Mouse (Mus musculus): ENCODE results near the gene Polr3c.
A peak's percentile ranks its signal among the peaks of the same experiment; 100 is the strongest.
"Not testable (repeated sequence)": the region's sequence is repeated elsewhere in the genome, so short reads cannot be mapped to it uniquely, and the experiment has no call there.

Polr3c gene

DNA sequence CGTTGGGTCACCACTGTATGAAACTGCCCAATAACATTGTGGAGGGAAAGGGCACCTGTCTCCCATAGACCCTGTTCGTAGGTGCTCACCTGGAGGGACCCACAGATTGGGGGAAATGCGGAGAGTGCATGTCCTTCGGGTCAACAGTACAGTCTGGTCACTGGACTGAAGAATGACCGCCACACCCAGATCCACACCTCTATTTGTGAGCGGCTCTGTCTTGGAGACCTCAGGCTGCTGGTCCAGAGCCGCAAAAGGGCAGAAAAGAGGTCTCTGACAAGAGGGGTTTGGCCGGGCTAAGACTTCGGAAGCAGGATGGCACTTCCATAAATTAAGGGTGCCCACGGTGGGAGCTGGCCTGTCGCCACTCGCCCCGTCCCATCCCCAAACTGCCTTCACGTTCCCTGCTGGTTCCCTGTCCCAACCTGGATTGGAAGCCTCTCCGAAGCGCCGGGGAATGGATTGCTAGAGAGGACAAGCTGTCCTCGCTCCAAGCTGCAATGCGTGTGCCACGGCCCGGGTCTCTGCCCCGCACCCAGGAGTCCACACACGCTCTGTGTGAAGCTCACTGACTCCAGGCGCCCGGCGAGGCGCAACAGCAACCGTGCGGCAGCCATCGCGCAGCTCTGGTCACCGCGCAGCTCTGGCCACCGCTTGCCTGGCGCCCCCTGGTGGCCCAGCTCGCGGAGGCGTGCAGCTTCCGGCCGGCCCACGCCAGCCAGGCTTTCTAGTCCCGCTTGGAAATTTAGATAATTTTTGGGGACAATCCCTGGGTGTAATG is 19.3 kb downstream of the Polr3c start, which contains the start of gene Nudt17:
Gene Nudt17 (minus strand): TSS at position 660 of the 781 bp plus-strand sequence.
- peak; percentile 44 for DNase-seq (ENCODE audit: low spot score)

DNA sequence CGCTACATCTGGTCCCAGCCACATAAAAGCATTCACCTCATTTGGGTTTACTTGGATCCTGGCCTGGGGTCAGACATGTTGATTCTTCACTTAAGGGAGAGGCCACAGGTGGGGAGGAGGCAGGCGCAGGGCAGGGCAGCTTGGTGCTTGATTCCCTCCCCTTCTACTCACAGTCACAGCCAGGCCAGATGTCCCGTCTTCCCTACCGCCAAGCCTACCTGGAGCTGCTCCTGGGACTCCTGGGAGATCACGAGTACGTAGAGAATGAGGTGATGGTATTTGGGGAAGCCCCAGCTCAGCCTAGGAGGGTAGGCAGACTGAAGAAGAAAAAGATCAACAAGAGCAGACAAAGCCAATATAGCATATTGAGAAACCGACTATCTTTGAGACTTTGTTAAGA is 20.4 kb downstream of the Polr3c start:
- DNase-seq (ENCODE audit: low spot score) = no peak

DNA sequence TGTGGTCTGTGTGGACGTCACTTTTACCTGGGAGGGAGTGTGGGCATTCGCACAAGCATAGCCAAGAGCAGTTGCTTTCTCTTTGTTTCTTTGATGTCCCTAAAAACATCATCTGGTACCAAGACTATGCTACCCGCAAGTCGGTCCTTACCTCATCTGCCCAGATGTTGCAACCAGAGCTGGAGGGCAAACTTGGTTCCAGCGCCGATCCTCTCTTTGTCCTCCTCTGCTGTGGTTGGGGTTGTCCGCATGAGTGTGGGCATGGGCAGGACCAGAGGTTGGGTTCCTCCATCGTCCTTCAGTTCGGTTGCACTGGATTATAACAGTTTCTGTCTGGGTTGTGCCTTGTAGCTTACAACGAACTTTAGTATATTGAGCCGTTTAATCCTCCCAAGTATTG is 21.2 kb downstream of the Polr3c start:
- DNase-seq (ENCODE audit: low spot score) = no peak

DNA sequence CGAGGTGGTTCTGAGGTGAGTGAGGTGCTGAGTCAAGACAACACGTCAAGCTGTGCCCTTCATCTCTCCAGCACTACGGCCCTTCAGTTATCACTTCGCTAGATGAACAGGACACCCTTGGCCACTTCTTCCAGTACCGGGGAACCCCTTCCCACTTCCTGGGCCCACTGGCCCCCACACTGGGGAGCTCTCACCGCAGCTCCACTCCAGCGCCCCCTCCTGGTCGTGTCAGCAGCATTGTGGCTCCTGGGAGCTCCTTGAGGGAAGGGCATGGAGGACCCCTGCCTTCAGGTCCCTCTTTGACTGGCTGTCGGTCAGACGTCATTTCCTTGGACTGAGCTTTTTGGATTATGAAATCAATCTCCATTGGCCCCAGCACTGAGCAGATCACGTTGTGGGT is 22.6 kb downstream of the Polr3c start:
- DNase-seq (ENCODE audit: low spot score) = no peak

DNA sequence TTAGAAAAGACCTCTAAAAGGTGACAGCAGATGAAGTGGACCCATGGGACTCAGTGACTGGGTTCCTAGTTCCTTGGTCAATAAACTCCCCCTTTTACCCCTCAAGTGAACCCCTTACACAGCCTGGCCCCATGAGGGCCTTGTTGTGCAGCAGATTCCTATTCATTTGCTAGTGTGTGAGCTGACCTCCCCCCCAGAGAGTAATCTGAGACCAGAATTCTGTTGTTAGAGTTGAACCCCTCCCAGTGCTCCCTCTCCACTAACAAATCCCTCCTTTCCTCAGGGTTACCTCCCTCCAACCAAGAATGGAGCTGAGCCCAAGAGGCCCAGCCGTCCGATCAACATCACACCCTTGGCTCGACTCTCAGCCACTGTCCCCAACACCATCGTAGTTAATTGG is 26.4 kb downstream of the Polr3c start:
- DNase-seq (ENCODE audit: low spot score) = no peak

DNA sequence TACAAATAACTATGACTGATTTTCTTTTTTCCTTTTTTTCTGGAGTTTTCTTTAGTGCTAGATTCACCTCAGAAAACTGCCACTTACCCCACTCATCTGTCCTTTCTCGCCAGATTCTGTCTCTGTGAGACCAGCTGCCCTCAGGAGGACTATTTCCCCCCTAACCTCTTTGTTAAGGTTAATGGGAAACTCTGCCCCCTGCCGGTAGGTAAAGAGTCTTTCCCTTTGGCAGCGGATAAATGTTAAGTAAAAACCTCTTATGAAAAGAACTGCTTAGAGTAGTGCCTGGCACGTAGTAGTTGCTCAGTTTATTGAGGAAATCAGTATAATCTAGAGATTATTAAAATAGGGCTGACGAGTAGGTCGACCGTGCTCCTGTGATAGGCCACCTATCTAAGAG is 27.1 kb downstream of the Polr3c start:
- DNase-seq (ENCODE audit: low spot score) = no peak

DNA sequence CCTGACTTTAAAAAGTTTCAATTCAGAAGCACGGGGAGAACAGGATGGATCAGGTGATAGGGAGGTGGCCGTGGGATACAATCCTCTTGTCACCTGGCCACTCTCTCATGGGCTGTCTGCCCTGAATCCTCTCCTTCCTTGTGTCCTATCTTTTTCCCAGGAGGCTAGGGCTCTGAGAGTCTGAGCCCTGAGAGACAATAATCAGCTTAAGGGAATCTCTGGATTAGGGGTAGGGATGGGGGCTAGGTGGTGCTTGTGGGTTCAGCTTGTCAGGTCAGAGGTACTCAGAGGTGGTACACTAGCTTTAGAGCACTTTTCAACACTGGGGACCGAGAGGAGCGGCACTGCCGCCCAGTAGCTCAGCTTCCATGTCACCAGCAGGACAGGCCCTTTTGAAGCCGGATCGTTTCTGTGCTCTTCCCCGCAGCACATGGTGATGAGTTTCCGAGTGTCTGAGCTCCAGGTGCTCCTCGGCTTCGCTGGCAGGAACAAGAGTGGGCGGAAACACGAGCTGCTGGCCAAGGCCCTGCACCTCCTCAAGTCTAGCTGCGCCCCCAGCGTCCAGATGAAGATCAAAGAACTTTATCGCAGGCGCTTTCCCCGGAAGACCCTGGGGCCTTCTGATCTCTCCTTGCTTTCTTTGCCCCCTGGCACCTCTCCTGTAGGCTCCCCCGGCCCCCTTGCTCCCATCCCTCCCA is 28.3 kb downstream of the Polr3c start:
- no peak for DNase-seq (ENCODE audit: low spot score)

DNA sequence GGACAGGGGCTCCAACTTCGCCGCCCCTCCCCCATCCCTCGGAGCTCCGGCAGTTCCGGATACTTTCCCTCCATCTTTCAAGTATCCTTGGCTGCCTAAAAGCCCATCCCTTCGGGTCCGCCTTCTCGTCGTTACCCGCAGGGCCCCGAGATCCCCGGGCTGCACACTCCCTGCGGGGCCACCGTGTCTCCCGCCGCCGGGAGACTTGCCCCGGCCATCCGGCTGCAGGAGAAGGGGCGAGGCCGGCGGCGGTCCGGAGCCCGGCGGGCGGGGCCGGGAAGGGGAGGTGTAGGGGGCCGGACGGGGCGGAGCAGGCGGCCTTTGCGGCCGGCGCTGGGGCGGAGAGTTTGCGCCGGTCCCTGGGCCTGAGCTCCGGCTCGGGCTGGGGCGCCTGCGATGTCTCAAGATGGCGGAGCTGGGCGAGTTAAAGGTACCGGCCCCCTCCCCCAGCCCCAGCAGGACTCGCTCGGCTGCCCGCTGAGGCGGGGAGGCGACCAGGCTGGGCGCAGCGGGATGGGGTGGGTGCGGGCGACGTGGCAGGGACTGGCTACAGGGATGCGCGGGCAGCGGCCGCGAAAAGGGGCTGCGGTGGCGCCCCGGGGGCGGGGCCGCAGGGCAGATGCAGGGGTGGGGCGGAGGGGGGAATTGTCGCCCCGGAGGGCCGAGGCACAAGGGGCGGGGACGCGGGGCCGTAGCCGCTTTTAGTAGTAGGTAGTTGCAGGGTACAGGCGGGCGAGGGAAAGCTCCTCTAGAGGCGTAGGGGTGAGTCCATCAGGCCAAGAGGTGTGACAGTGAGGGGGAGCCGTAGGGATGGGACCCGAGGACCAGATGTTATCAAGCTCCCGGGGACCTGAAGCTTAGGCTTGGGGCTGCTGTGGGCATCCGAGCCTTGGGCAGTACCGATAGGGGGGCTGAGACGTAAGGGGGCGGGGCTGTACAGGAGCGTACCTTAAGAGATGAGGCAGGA is 30.4 kb downstream of the Polr3c start:
- DNase-seq (ENCODE audit: low spot score) = peak; percentile 55

DNA sequence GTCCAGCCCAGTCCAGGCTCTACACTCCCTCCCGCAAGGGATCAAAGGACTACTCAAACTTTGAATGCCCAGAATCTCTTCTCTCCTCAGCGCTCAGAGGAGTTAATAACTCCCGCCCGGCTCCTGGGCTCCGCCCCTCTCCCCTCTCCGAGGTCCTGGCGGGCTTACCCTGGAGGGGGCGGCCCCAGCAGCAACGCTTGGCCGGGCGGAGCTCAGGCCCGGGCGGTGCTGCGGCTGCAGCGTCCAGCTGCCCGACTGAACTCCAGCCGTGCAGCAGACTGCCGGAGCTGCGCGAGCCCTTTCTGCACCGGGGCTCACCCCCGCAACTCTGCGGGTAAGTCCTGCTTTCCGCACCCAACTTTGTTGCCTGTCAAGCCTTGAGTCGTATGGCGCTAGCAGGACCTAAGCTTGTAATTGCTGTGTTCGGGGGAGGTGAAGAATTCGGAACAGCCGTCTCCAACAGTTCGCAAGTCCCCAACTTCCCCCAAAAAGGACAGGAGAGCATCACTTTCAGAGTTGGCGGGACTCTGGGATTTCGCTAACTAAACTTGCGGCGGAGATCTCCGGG is 31.1 kb downstream of the Polr3c start, which contains the start of gene Pias3:
Gene Pias3 (plus strand): TSS at position 187 of the 568 bp plus-strand sequence.
- no peak for DNase-seq (ENCODE audit: low spot score)

DNA sequence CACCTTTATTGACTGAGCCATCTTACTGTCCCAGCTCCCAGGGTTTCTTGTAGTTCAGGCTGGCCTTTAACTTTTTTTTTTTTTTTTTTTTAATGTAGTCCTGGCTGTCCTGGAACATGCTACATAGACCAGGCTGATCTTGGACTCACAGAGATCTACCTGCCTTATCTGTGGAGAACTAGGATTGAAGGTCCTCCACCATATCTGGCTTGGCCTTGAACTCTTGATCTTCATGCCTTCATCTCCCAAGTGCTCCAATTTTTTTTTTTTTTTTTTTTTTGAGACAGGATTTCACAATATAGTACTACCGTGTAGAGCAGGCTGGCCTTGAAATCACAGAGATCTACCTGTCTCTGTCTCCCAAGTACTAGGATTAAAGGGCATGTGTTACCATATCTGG is 33.8 kb downstream of the Polr3c start:
- no peak for DNase-seq (ENCODE audit: low spot score)

DNA sequence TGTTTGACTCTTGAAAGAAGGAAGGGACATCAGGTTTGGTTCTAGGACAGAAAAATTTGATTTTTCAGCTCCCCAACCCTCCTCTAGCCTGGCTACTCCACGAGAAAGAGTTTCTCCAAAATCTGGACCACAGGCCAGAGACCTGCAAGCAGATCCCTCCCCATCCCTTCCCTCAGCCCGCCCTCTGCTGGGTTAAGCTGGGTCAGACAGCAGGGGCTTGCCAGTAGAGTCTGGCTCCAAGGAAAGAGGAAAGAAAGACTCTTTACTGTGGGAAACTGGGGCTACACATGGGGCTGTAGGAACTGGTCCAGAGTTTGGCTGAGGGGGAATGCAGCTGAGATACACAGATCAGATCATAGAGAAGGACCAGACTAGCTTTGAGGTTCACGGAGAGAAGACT is 34.9 kb downstream of the Polr3c start:
- DNase-seq (ENCODE audit: low spot score) = no peak

DNA sequence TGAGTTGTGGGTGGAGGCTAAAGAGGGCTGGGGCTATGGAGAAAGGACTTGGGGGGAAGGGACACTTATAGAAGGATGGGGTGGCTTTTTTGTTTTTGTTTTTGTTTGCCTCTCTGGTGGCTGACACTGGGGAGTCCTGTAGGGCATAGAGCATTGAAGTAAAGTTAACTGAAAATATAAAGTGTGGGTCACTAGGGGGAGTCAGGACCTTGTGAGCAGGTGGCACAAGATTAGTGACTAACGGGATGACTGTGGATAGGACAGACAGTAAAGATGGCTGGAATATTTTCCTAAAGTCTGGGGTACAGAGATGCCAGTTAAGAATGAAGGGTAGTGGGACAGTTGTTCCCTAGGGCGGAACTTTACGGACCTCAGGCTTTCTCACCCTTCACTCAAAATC is 37.1 kb downstream of the Polr3c start:
- DNase-seq (ENCODE audit: low spot score) = no peak

DNA sequence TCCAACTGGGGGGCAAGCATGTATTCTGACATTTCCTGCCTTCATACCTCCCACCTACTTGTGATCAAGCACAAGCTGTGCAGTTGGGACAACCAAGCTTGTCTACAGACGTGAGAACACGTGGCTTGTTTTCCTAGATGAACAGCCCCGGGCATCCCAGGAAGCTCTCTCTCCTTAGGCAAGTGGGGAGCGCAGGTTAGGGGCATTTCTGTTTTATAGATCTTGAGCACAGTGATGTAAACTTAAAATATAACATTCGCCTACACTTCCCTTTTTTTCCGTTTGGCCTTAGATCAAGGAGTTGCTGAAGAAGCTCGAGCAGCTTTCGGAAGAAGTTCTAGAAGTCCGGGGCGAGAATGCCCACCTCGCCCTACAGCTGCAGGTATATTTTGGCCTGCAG is 38.6 kb downstream of the Polr3c start:
- no peak for DNase-seq (ENCODE audit: low spot score)

DNA sequence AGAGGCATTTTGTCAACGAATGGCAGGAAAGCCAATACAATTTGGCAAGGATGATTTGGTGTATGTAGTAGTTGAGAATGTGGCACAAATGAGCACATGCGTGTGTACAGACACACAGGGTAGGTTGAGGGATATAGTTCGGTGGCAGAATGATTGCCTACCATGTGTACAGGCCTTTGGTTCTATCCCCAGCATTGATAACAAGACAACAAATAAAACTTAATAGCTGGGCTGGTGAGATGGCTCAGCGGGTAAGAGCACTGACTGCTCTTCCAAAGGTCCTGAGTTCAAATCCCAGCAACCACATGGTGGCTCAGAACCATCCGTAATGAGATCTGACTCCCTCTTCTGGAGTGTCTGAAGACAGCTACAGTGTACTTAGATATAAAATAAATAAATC is 41.4 kb downstream of the Polr3c start:
- DNase-seq (ENCODE audit: low spot score) = not testable (repeated sequence)

DNA sequence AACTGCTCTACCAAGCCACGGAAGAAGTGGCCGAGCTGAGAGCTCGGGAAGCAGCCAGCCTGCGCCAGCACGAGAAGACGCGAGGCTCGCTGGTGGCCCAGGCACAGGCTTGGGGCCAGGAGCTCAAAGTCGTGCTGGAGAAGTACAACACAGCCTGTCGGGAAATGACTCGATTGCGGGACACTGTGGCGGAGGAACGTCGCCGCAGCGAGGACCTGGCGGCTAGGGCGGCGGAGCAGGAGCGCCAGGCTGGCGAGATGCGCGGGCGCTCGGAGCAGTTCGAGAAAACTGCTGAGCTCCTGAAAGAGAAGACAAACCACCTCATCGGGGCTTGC is 42.6 kb downstream of the Polr3c start:
- no peak for DNase-seq (ENCODE audit: low spot score)

DNA sequence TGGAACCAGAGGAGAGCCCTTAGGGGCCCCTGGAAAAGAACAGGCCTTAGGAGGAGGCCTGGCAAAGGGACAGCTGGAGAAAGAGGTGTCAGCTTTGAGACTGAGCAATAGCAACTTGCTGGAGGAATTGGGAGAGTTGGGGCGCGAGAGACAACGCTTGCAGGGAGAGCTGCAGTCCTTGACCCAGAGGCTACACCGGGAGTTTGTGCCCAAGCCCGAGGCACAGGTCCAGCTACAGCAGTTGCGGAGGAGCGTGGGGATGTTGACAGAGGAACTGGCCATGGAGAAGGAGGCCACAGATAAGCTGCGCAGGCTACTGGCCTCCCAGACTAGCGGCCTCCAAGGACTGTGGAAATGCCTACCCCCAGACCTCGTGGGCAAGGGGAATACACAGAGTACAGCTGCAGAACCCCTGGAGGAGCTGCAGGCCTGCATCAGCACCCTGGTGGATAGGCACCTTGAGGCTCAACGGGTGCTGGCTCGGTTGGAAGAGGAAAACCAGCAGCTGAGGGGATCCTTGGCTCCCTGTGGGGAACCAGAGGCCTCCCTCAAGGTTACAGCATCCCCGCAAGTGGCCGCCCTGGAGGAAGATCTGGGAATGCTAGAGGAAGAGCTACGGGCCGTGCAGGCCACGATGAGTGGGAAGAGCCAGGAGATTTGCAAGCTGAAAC is 43.1 kb downstream of the Polr3c start:
- no peak for DNase-seq (ENCODE audit: low spot score)

DNA sequence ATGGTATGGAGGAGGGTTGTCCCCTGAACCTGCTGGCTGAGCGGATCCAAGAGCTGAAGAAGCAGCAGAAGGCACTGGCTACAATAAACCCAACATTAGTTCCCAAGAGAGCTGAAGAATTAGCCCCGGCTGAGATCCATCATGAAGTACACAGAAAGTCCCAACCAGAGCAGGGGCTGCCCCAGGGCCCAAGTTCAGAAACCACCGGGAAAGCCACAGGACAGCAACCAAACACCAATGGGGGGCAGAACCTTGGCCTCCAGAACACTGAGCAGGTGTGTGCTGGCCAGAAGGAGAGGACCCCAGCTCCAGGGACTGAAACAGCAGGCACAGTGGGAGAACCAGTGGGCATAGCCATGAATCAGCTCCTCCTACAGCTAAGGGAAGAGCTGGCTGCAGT is 43.9 kb downstream of the Polr3c start:
- DNase-seq (ENCODE audit: low spot score) = no peak

DNA sequence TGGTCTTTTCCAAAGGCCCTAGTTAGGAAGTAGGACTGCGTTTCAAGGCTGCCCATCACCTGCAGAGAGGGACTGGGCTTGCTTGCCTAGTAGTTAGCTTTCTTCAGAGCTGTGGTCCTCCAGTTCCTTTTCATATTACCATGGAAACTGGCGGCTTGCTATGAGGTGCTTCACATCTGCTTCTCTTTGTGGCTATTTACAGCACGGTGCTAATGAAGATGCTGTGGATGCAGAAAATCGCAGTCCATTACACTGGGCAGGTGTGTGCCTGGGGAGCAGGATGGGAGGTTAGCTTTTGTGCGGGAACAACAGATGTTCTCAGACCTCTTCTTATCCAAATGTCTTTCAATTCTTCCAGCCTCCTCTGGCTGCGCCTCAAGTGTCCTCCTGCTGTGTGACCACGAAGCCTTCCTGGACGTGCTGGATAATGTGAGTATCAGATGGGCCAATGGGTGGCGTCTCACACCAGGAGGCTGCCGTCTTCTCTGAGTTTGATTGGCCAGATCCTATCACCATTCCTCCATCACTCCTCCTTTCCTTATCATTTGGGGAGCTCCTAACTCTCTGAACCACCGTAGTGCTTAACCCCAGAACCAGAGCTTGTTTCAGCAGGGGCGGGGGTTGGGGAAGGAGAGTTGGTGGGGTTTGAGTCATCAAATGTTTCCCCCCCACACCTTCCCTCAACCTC is 47.0 kb downstream of the Polr3c start:
- no peak for DNase-seq (ENCODE audit: low spot score)

DNA sequence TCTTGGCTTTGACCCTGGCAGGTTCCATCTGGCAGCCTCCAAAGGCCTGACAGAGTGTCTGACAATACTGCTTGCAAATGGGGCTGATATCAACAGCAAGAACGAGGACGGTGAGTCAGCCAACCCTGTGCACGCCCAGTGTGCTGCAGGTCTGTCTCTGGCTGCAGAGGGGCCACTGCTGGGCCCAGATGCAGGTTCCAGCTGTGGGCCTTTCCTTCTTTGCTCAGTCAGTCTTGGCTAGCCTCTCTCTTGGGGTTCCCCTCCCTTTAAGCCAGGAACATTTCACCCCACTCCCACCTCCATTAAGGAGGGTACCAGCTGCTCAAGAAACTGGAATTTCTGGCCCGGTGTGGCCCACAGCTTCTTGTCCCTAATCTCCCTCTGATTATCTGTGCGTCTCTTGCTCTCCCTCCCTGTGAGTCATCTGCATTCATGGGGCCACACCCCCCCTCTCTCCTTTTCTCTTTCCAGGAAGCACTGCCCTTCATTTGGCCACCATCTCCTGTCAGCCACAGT is 48.2 kb downstream of the Polr3c start:
- DNase-seq (ENCODE audit: low spot score) = no peak

DNA sequence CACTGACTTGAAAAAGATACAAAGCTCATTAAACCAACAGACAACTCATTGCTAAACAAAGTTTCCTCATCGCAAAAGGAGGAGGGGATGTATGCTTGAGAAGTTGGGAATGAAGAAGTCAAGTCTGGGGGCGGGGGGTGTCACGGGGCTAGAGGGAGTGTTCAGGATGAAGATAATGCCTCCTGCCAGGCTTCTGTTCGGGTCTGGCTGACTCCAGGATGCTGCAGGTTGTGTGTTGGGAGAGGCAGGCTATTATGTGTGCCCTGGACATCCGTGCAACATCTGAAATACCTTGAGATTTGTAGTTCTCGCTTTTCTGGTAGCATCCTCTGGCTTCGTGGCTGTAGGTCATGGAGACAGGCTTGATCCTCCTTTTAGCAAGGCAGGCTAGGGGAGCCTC is 49.0 kb downstream of the Polr3c start:
- no peak for DNase-seq (ENCODE audit: low spot score)

DNA sequence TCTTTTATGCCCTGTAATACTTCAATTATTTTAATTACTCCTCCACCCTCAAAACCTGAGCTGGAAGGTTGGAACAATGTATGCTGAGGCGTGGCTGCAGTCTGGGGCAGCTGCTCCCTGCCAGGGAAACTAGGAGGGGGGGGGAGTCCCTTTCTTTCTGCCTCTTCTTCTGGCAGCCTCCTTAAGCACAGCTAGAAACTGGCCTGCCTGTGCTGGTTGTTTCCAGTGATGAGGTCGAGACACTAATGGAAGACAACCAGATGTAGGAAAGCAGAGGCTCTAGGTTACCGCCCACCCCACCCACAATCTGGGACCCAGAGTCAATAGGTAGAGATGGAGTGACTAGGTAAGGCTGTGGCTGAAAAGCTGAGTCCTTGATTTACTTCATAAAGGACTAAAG is 51.7 kb downstream of the Polr3c start:
- DNase-seq (ENCODE audit: low spot score) = no peak
